Mouse (Mus musculus) hindlimb bud, embryonic 11.5 days (tissue): Measurements from ENCODE around the gene Kyat3.
"Not testable (repeated sequence)": the region's sequence is repeated elsewhere in the genome, so short reads cannot be mapped to it uniquely, and the experiment has no call there.

Experiments used
- DNase-seq: peaks from one replicate; pipeline ENCODE4 v3.0.0-alpha.2; 2012; ENCODE audit warnings: low read depth, low spot score; ENCODE audit errors: extremely low spot score

Gene Kyat3

GRCm38 (mm10) chr3:142700442-142701322, at the start of gene Kyat3:
TSS of gene Kyat3 (plus strand) at chr3:142701051.
- peak; percentile 80 for DNase-seq

GRCm38 (mm10) chr3:142664723-142665122, 36.1 kb upstream of the Kyat3 start:
- no peak for DNase-seq

GRCm38 (mm10) chr3:142674607-142675006, 26.2 kb upstream of the Kyat3 start:
- no peak for DNase-seq

GRCm38 (mm10) chr3:142687939-142688338, 12.9 kb upstream of the Kyat3 start:
- no peak for DNase-seq

- no peak for DNase-seq
Measured at GRCm38 (mm10) chr3:142688353-142688752, 12.5 kb upstream of the Kyat3 start.

GRCm38 (mm10) chr3:142696517-142696916, 4.3 kb upstream of the Kyat3 start:
- no peak for DNase-seq

GRCm38 (mm10) chr3:142701407-142701989, 647 bp downstream of the Kyat3 start:
- DNase-seq: no peak

- DNase-seq: no peak
Measured at GRCm38 (mm10) chr3:142706581-142707444, 6.0 kb downstream of the Kyat3 start.

GRCm38 (mm10) chr3:142708181-142708848, 7.5 kb downstream of the Kyat3 start:
- not testable (repeated sequence) for DNase-seq

GRCm38 (mm10) chr3:142708849-142709419, 8.1 kb downstream of the Kyat3 start:
- peak; percentile 49 for DNase-seq

GRCm38 (mm10) chr3:142710360-142711007, 9.6 kb downstream of the Kyat3 start:
- DNase-seq: no peak

GRCm38 (mm10) chr3:142711372-142711771, 10.5 kb downstream of the Kyat3 start:
- no peak for DNase-seq

GRCm38 (mm10) chr3:142712401-142713040, 11.7 kb downstream of the Kyat3 start:
- DNase-seq: not testable (repeated sequence)

- DNase-seq: no peak
Measured at GRCm38 (mm10) chr3:142725481-142725880, 24.6 kb downstream of the Kyat3 start.

- DNase-seq: no peak
Measured at GRCm38 (mm10) chr3:142725969-142726672, 25.3 kb downstream of the Kyat3 start.

- DNase-seq: no peak
Measured at GRCm38 (mm10) chr3:142734291-142734690, 33.4 kb downstream of the Kyat3 start.

GRCm38 (mm10) chr3:142740896-142741295, 40.0 kb downstream of the Kyat3 start:
- no peak for DNase-seq

GRCm38 (mm10) chr3:142743973-142744898, 43.4 kb downstream of the Kyat3 start:
- peak; percentile 54 for DNase-seq
